Mouse (Mus musculus) Patski (cell line): ENCODE data around the gene Mybphl. TPM values are rescaled to one million over a fixed set of nuclear protein-coding genes. Genes with fewer than 3 reads are reported as not detected.

ENCODE experiments used
- ATAC-seq: fragments of 100-300 bp; one replicate; pipeline ENCODE4 v1.8.0; 2021
- CTCF ChIA-PET: fragments of 350-600 bp; sonication (Branson Sonifier 250); formaldehyde crosslinking; loops from one replicate; lab custom pipeline; 2022; ENCODE audit warnings: inconsistent platforms; lab: Charles Lee
- POLR2A ChIA-PET: fragments of 350-600 bp; sonication (Branson Sonifier 250); formaldehyde crosslinking; loops from one replicate; lab custom pipeline; 2022; ENCODE audit warnings: antibody characterized with exemption, inconsistent platforms; lab: Charles Lee
- DNase-seq: peaks from one replicate; pipeline ENCODE4 v3.0.0-alpha.2; 2011; ENCODE audit warnings: low read depth, low spot score
- H3K27me3 ChIP-seq: fragments of 371-371 bp; one replicate; pipeline ENCODE4 v1.5.1; 2021
- CTCF ChIP-seq: fragments of 100-300 bp; IDR thresholded peaks from one replicate; pipeline ENCODE4 v1.5.1; 2021
- in situ Hi-C: fragments of 300-500 bp; cut with MboI; formaldehyde crosslinking; loops from 3 replicates; pipeline ENCODE4 v1.11.1; 2018; ENCODE audit warnings: low pct_unique_long_range_greater_than_20kb, mixed read lengths
- polyA plus RNA-seq: library from polyadenylated mRNA; unstranded; gene quantifications from one replicate; pipeline ENCODE4 v1.2.3, GENCODE M21; 2021

Mybphl gene
- polyA plus RNA-seq, 1 experiment from 2014 or later, result not detected

- DNase-seq (no peak), ATAC-seq (no peak)
- TF ChIP-seq CTCF, result no peak
- no peaks in the 10 kb centered on the region for H3K27me3 ChIP-seq
- POLR2A ChIA-PET, result no interaction called here
- in situ Hi-C loops, result no loop called here
- CTCF ChIA-PET, result no interaction called here
Observed at GRCm38 (mm10) chr3:108405536-108406305, 41.0 kb downstream of the Mybphl start.

- H3K27me3 ChIP-seq, result no peaks in the 10 kb centered on the region
- in situ Hi-C loops, result no loop called here
- DNase-seq (no peak), ATAC-seq (no peak)
- TF ChIP-seq CTCF, result no peak
- POLR2A ChIA-PET, result no interaction called here
- CTCF ChIA-PET, result no interaction called here
Observed at GRCm38 (mm10) chr3:108406306-108406885, 41.7 kb downstream of the Mybphl start.

- no peak for TF ChIP-seq CTCF
- DNase-seq (no peak), ATAC-seq (no peak)
- POLR2A ChIA-PET, result interaction anchor here (1.5 kb wide), 1 partner anchor 17 kb away, joined by 4 read pairs; no protein-coding TSS in a partner anchor
- CTCF ChIA-PET, result no interaction called here
- in situ Hi-C loops, result no loop called here
- no peaks in the 10 kb centered on the region for H3K27me3 ChIP-seq
Observed at GRCm38 (mm10) chr3:108408517-108409008, 43.9 kb downstream of the Mybphl start.

- no peak for ATAC-seq
- no peaks in the 10 kb centered on the region for H3K27me3 ChIP-seq
- ChIA-PET POLR2A (interaction anchor here (1.2 to 7.3 kb wide), 3 partner anchors 14 to 71 kb away, joined by 3 to 61 read pairs (median 14); partner anchors contain the start of gene Sars), CTCF (interaction anchor here (1.2 to 3.2 kb wide), 6 partner anchors 8 to 52 kb away, joined by 3 to 23 read pairs (median 8); partner anchors contain the start of gene Sars)
- in situ Hi-C loops, result no loop called here
- no peak for DNase-seq
- no peak for TF ChIP-seq CTCF
Observed at GRCm38 (mm10) chr3:108409656-108410358, 45.1 kb downstream of the Mybphl start.

GRCm38 (mm10) chr3:108410359-108410714, 45.6 kb downstream of the Mybphl start:
- ChIA-PET CTCF (interaction anchor here (1.2 to 3.2 kb wide), 6 partner anchors 9 to 52 kb away, joined by 3 to 23 read pairs (median 8); partner anchors contain the start of gene Sars), POLR2A (interaction anchor here (1.2 to 7.3 kb wide), 3 partner anchors 14 to 71 kb away, joined by 3 to 61 read pairs (median 14); partner anchors contain the start of gene Sars)
- ATAC-seq (no peak), DNase-seq (no peak)
- H3K27me3 ChIP-seq, result no peaks in the 10 kb centered on the region
- in situ Hi-C loops, result no loop called here
- no peak for TF ChIP-seq CTCF

- DNase-seq, result peak; percentile 81
- in situ Hi-C loops, result no loop called here
- CTCF ChIA-PET, result interaction anchor here (0.6 to 3.2 kb wide), 12 partner anchors 9 to 247 kb away, joined by 3 to 23 read pairs (median 4); partner anchors contain the start of genes Sars and Tmem167b
- POLR2A ChIA-PET, result interaction anchor here (1.0 to 7.3 kb wide), 6 partner anchors 8 to 70 kb away, joined by 3 to 61 read pairs (median 5); partner anchors contain the start of gene Sars
- ATAC-seq, result peak; percentile 46
- no peaks in the 10 kb centered on the region for H3K27me3 ChIP-seq
- no peak for TF ChIP-seq CTCF
Observed at GRCm38 (mm10) chr3:108411026-108411753, 46.5 kb downstream of the Mybphl start.

GRCm38 (mm10) chr3:108411754-108412121, 47.0 kb downstream of the Mybphl start:
- TF ChIP-seq CTCF, result no peak
- CTCF ChIA-PET, result interaction anchor here (1.1 to 3.2 kb wide), 10 partner anchors 10 to 247 kb away, joined by 3 to 23 read pairs (median 6); partner anchors contain the start of genes Sars and Tmem167b
- DNase-seq (peak; percentile 99), ATAC-seq (peak; percentile 47)
- in situ Hi-C loops, result no loop called here
- POLR2A ChIA-PET, result interaction anchor here (1.0 to 7.3 kb wide), 6 partner anchors 9 to 33 kb away, joined by 3 to 61 read pairs (median 8); partner anchors contain the start of gene Sars
- no peaks in the 10 kb centered on the region for H3K27me3 ChIP-seq

- no peak for TF ChIP-seq CTCF
- H3K27me3 ChIP-seq, result no peaks in the 10 kb centered on the region
- ChIA-PET POLR2A (interaction anchor here (1.0 to 7.3 kb wide), 3 partner anchors 10 to 30 kb away, joined by 3 to 61 read pairs (median 10); partner anchors contain the start of gene Sars), CTCF (interaction anchor here (1.0 kb wide), 1 partner anchor 12 kb away, joined by 3 read pairs; no protein-coding TSS in a partner anchor)
- ATAC-seq (no peak), DNase-seq (no peak)
- in situ Hi-C loops, result no loop called here
Observed at GRCm38 (mm10) chr3:108413634-108414360, 49.1 kb downstream of the Mybphl start.
